Mouse (Mus musculus): ENCODE results near the gene Syk.

The Syk gene

GRCm38 (mm10) chr13:52582878-52583661 lies at the start of gene Syk:
Syk (plus strand) TSS chr13:52583173.
- peak; percentile 60 to 76 for DNase-seq

- no peak for DNase-seq
These were observed 49.3 kb upstream of the Syk start for GRCm38 (mm10) chr13:52533644-52534043.

- peak; percentile 91 to 94 for DNase-seq
These were observed 47.4 kb upstream of the Syk start for GRCm38 (mm10) chr13:52535542-52535941.

- DNase-seq, result no peak
These were observed 45.0 kb upstream of the Syk start for GRCm38 (mm10) chr13:52537754-52538587.

- DNase-seq, result no peak
These were observed 44.3 kb upstream of the Syk start for GRCm38 (mm10) chr13:52538588-52539116.

- peak in 1 of 2 experiments; percentile 49 for DNase-seq
These were observed 43.5 kb upstream of the Syk start for GRCm38 (mm10) chr13:52539461-52539860.

GRCm38 (mm10) chr13:52541385-52542035 lies 41.5 kb upstream of the Syk start:
- no peak for DNase-seq

GRCm38 (mm10) chr13:52542036-52542526 lies 40.9 kb upstream of the Syk start:
- no peak for DNase-seq

- no peak for DNase-seq
These were observed 40.3 kb upstream of the Syk start for GRCm38 (mm10) chr13:52542636-52543035.

GRCm38 (mm10) chr13:52546288-52546687 lies 36.7 kb upstream of the Syk start:
- no peak for DNase-seq

GRCm38 (mm10) chr13:52550690-52551193 lies 32.2 kb upstream of the Syk start:
- no peak for DNase-seq

GRCm38 (mm10) chr13:52551275-52551674 lies 31.7 kb upstream of the Syk start:
- no peak for DNase-seq

- no peak for DNase-seq
These were observed 30.0 kb upstream of the Syk start for GRCm38 (mm10) chr13:52552822-52553477.

- DNase-seq, result no peak
These were observed 28.3 kb upstream of the Syk start for GRCm38 (mm10) chr13:52554722-52555121.

- no peak for DNase-seq
These were observed 25.6 kb upstream of the Syk start for GRCm38 (mm10) chr13:52557421-52557820.

GRCm38 (mm10) chr13:52561367-52562165 lies 21.4 kb upstream of the Syk start:
- DNase-seq, result peak in 1 of 2 experiments; percentile 10

GRCm38 (mm10) chr13:52562166-52562571 lies 20.8 kb upstream of the Syk start:
- DNase-seq, result no peak

- peak; percentile 62 to 70 for DNase-seq
These were observed 17.8 kb upstream of the Syk start for GRCm38 (mm10) chr13:52565103-52565739.

GRCm38 (mm10) chr13:52566188-52566760 lies 16.7 kb upstream of the Syk start:
- DNase-seq, result no peak

- DNase-seq, result no peak
These were observed 16.2 kb upstream of the Syk start for GRCm38 (mm10) chr13:52566777-52567176.

All from cerebellum, postnatal 10 days (tissue).